8 mouse cellular contexts compared by ENCODE assay signal in genomic region chr8:94551471-94552422, GRCm38 (mm10). TPM values are rescaled to one million over a fixed set of nuclear protein-coding genes. Genes with fewer than 3 reads are reported as not detected.
A peak's percentile ranks its signal among the peaks of the same experiment; 100 is the strongest.
DNase-seq lines count a peak whose midpoint lies in the region; ATAC-seq lines count a peak whose summit lies in the region.

No protein-coding gene starts in this region.

- peak; percentile 68 for ATAC-seq in granulocyte monocyte progenitor cell, adult 5-6 weeks (replicated peaks; ENCODE audit: poor library complexity, severe bottlenecking)
- no peak for ATAC-seq in erythroblast, adult 5-6 weeks (replicated peaks; ENCODE audit: low FRiP score, poor library complexity, severe bottlenecking)

- peak; percentile 44 for DNase-seq in 3T3-L1 (ENCODE audit: low read depth, low spot score)
- peak; percentile 89 for DNase-seq in brain, adult 2 months (ENCODE audit: low read depth, low spot score)
- DNase-seq in left cerebral cortex, postnatal 4 days, result peak; percentile 66
- DNase-seq in retina, embryonic 14.5 days (ENCODE audit: low spot score), result peak; percentile 58
- no peak for DNase-seq in urinary bladder, adult 18-20 months (ENCODE audit: low spot score in 2 of 2)
- DNase-seq in thymus, postnatal 0 days (ENCODE audit: low spot score), result no peak

- intact Hi-C loops in left cerebral cortex, postnatal 4 days (cut with DNase I), result no loop called here

RNA-seq across cellular contexts. Expression of gene Cpne2, which starts 19.0 kb away (rescaled TPM):
- total RNA-seq in granulocyte monocyte progenitor cell, adult 5-6 weeks (2014; fragmentation: Nextera tagmentation), result 106 and 114 TPM in 2 replicates
- 53.9 and 56.5 TPM in 2 replicates for total RNA-seq in granulocyte monocyte progenitor cell, adult 5-6 weeks (2017)
- 10 to 100 TPM; 56.9 to 67.4 TPM for total RNA-seq in left cerebral cortex, postnatal 4 days (2021)
- 39.0 and 44.9 TPM in 2 replicates for total RNA-seq in erythroblast, adult 5-6 weeks (2015; ENCODE audit: low replicate concordance)
- total RNA-seq in erythroblast, adult 5-6 weeks (2017; ENCODE audit: low replicate concordance), result 16.8 and 30.0 TPM in 2 replicates
- 2.9 and 3.0 TPM in 2 replicates for polyA plus RNA-seq in thymus, postnatal 0 days (2015; fragmentation: Nextera tagmentation; extraction: Ambion mirVana)

RNA-seq across cellular contexts. Expression of gene Rspry1, which starts 50.0 kb away (rescaled TPM):
- 27.4 and 28.0 TPM in 2 replicates for total RNA-seq in granulocyte monocyte progenitor cell, adult 5-6 weeks (2014; fragmentation: Nextera tagmentation)
- total RNA-seq in granulocyte monocyte progenitor cell, adult 5-6 weeks (2017), result 29.9 and 33.0 TPM in 2 replicates
- 10 to 100 TPM; 42.9 to 47.7 TPM for total RNA-seq in left cerebral cortex, postnatal 4 days (2021)
- 13.0 and 19.2 TPM in 2 replicates for total RNA-seq in erythroblast, adult 5-6 weeks (2015; ENCODE audit: low replicate concordance)
- 7.8 and 12.7 TPM in 2 replicates for total RNA-seq in erythroblast, adult 5-6 weeks (2017; ENCODE audit: low replicate concordance)
- 33.8 and 40.1 TPM in 2 replicates for polyA plus RNA-seq in thymus, postnatal 0 days (2015; fragmentation: Nextera tagmentation; extraction: Ambion mirVana)

RNA-seq across cellular contexts. Expression of gene Fam192a, which starts 50.0 kb away (rescaled TPM):
- total RNA-seq in granulocyte monocyte progenitor cell, adult 5-6 weeks (2014; fragmentation: Nextera tagmentation), result 30.4 and 64.9 TPM in 2 replicates
- 84.6 and 99.4 TPM in 2 replicates for total RNA-seq in granulocyte monocyte progenitor cell, adult 5-6 weeks (2017)
- 10 to 100 TPM; 39.0 to 54.3 TPM for total RNA-seq in left cerebral cortex, postnatal 4 days (2021)
- 9.8 and 15.9 TPM in 2 replicates for total RNA-seq in erythroblast, adult 5-6 weeks (2015; ENCODE audit: low replicate concordance)
- 40.8 and 44.3 TPM in 2 replicates for total RNA-seq in erythroblast, adult 5-6 weeks (2017; ENCODE audit: low replicate concordance)
- polyA plus RNA-seq in thymus, postnatal 0 days (2015; fragmentation: Nextera tagmentation; extraction: Ambion mirVana), result 82.5 and 85.3 TPM in 2 replicates

Comparison
In these comparisons a context has a peak if more than half of its experiments do, and no peak if none do; other contexts are left out.
1. DNase-seq: peak in 3T3-L1 (single experiment), brain, adult 2 months (single experiment), left cerebral cortex, postnatal 4 days (single experiment) and retina, embryonic 14.5 days (single experiment); none in urinary bladder, adult 18-20 months (0 of 2) and thymus, postnatal 0 days (single experiment).